Mouse (Mus musculus) testis, adult 2 months (tissue): Measurements from ENCODE around the gene H3f3a.

Experiments used
- CTCF ChIP-seq: fragments of 200-500 bp; IDR thresholded peaks from 2 replicates; pipeline ENCODE4 v1.5.1; 2012; ENCODE audit warnings: low read depth, mild to moderate bottlenecking, inconsistent platforms, low read length, moderate library complexity; ENCODE audit not compliant: control insufficient read depth, insufficient read depth, insufficient replicate concordance
- POLR2A ChIP-seq: fragments of 200-500 bp; IDR thresholded peaks from 2 replicates; pipeline ENCODE4 v1.6.1; 2012; ENCODE audit warnings: low read depth, mild to moderate bottlenecking, inconsistent platforms, low read length, moderate library complexity; ENCODE audit not compliant: control insufficient read depth

- no peak for TF ChIP-seq POLR2A
- TF ChIP-seq CTCF: no peak
These were observed 37.2 kb downstream of the H3f3a start for GRCm38 (mm10) chr1:180776494-180776893.
